Mouse (Mus musculus): ENCODE data around the gene Aqp9. TPM values are rescaled to one million over a fixed set of nuclear protein-coding genes. Genes with fewer than 3 reads are reported as not detected.

Gene Aqp9
- polyA plus RNA-seq, 1 experiment: 1.8 TPM

GRCm38 (mm10) chr9:71150175-71150574, 18.3 kb downstream of the Aqp9 start:
- H3K4me3 ChIP-seq (replicated peaks; ENCODE audit: extremely low read depth, low read depth, low read length): no peak overlapping the region
- no peak for DNase-seq
- no peaks in the 10 kb centered on the region for H3K4me1 ChIP-seq (ENCODE audit: control insufficient read depth, insufficient read depth, low read length)
- TF ChIP-seq CTCF (IDR thresholded peaks at IDR 0.05; ENCODE audit: insufficient read depth, low read length) (no peak), POLR2A (IDR thresholded peaks at IDR 0.05; ENCODE audit: borderline replicate concordance, extremely low read depth, low read depth, low read length) (no peak)
- 77% methylated on average over 4 of the region's 4 CpGs for WGBS

- Histone ChIP-seq H3K4me3 (replicated peaks; ENCODE audit: extremely low read depth, low read depth, low read length) (no peak overlapping the region), H3K4me1 (ENCODE audit: control insufficient read depth, insufficient read depth, low read length) (no peaks in the 10 kb centered on the region)
- no peak for DNase-seq
- TF ChIP-seq CTCF (IDR thresholded peaks at IDR 0.05; ENCODE audit: insufficient read depth, low read length): no peak
- no peak for TF ChIP-seq POLR2A (IDR thresholded peaks at IDR 0.05; ENCODE audit: borderline replicate concordance, extremely low read depth, low read depth, low read length)
Measured at GRCm38 (mm10) chr9:71148890-71149289, 19.6 kb downstream of the Aqp9 start.

- no peak for TF ChIP-seq POLR2A (IDR thresholded peaks at IDR 0.05; ENCODE audit: borderline replicate concordance, extremely low read depth, low read depth, low read length)
- no peak for TF ChIP-seq CTCF (IDR thresholded peaks at IDR 0.05; ENCODE audit: insufficient read depth, low read length)
- 87% methylated on average over 10 of the region's 10 CpGs for WGBS
Measured at GRCm38 (mm10) chr9:71146210-71146609, 22.3 kb downstream of the Aqp9 start.

GRCm38 (mm10) chr9:71140205-71140604, 28.3 kb downstream of the Aqp9 start:
- TF ChIP-seq CTCF (IDR thresholded peaks at IDR 0.05; ENCODE audit: insufficient read depth, low read length): no peak
- DNase-seq: no peak
- H3K4me1 ChIP-seq (ENCODE audit: control insufficient read depth, insufficient read depth, low read length): no peaks in the 10 kb centered on the region
- H3K4me3 ChIP-seq (replicated peaks; ENCODE audit: extremely low read depth, low read depth, low read length): no peak overlapping the region
- 72% methylated on average over 8 of the region's 8 CpGs for WGBS

More at GRCm38 (mm10) chr9:71146210-71146609, 22.3 kb downstream of the Aqp9 start:
- DNase-seq: no peak
- H3K4me3 ChIP-seq (replicated peaks; ENCODE audit: extremely low read depth, low read depth, low read length): no peak overlapping the region
- no peaks in the 10 kb centered on the region for H3K4me1 ChIP-seq (ENCODE audit: control insufficient read depth, insufficient read depth, low read length)

GRCm38 (mm10) chr9:71138936-71139335, 29.5 kb downstream of the Aqp9 start:
- DNase-seq: no peak
- no peak for TF ChIP-seq CTCF (IDR thresholded peaks at IDR 0.05; ENCODE audit: insufficient read depth, low read length)
- no peak for TF ChIP-seq POLR2A (IDR thresholded peaks at IDR 0.05; ENCODE audit: borderline replicate concordance, extremely low read depth, low read depth, low read length)
- Histone ChIP-seq H3K4me3 (replicated peaks; ENCODE audit: extremely low read depth, low read depth, low read length) (no peak overlapping the region), H3K4me1 (ENCODE audit: control insufficient read depth, insufficient read depth, low read length) (no peaks in the 10 kb centered on the region)
- WGBS: 63% methylated on average over 2 of the region's 2 CpGs

- no peak for DNase-seq
- TF ChIP-seq POLR2A (IDR thresholded peaks at IDR 0.05; ENCODE audit: borderline replicate concordance, extremely low read depth, low read depth, low read length) (no peak), CTCF (IDR thresholded peaks at IDR 0.05; ENCODE audit: insufficient read depth, low read length) (no peak)
- no peak overlapping the region for H3K4me3 ChIP-seq (replicated peaks; ENCODE audit: extremely low read depth, low read depth, low read length)
- H3K4me1 ChIP-seq (ENCODE audit: control insufficient read depth, insufficient read depth, low read length): no peaks in the 10 kb centered on the region
- WGBS: 70% methylated on average over 6 of the region's 6 CpGs
Measured at GRCm38 (mm10) chr9:71137267-71137945, 31.1 kb downstream of the Aqp9 start.

GRCm38 (mm10) chr9:71135073-71135472, 33.4 kb downstream of the Aqp9 start:
- 73% methylated on average over 5 of the region's 5 CpGs for whole genome bisulfite sequencing
- H3K4me3 ChIP-seq (replicated peaks; ENCODE audit: extremely low read depth, low read depth, low read length): no peak overlapping the region
- no peak for DNase-seq
- TF ChIP-seq POLR2A (IDR thresholded peaks at IDR 0.05; ENCODE audit: borderline replicate concordance, extremely low read depth, low read depth, low read length): no peak
- no peaks in the 10 kb centered on the region for H3K4me1 ChIP-seq (ENCODE audit: control insufficient read depth, insufficient read depth, low read length)

GRCm38 (mm10) chr9:71133190-71133589, 35.3 kb downstream of the Aqp9 start:
- H3K4me3 ChIP-seq (replicated peaks; ENCODE audit: extremely low read depth, low read depth, low read length): no peak overlapping the region
- 70% methylated on average over 5 of the region's 5 CpGs for WGBS
- no peak for DNase-seq
- no peak for TF ChIP-seq CTCF (IDR thresholded peaks at IDR 0.05; ENCODE audit: insufficient read depth, low read length)
- no peak for TF ChIP-seq POLR2A (IDR thresholded peaks at IDR 0.05; ENCODE audit: borderline replicate concordance, extremely low read depth, low read depth, low read length)
- no peaks in the 10 kb centered on the region for H3K4me1 ChIP-seq (ENCODE audit: control insufficient read depth, insufficient read depth, low read length)

- 45% methylated on average over 5 of the region's 5 CpGs for WGBS
- Histone ChIP-seq H3K4me3 (replicated peaks; ENCODE audit: extremely low read depth, low read depth, low read length) (no peak overlapping the region), H3K4me1 (ENCODE audit: control insufficient read depth, insufficient read depth, low read length) (no peaks in the 10 kb centered on the region)
- TF ChIP-seq CTCF (IDR thresholded peaks at IDR 0.05; ENCODE audit: insufficient read depth, low read length) (no peak), POLR2A (IDR thresholded peaks at IDR 0.05; ENCODE audit: borderline replicate concordance, extremely low read depth, low read depth, low read length) (no peak)
- no peak for DNase-seq
Measured at GRCm38 (mm10) chr9:71131822-71132221, 36.7 kb downstream of the Aqp9 start.

- 44% methylated on average over 5 of the region's 5 CpGs for WGBS
- H3K4me1 ChIP-seq (ENCODE audit: control insufficient read depth, insufficient read depth, low read length): no peaks in the 10 kb centered on the region
- H3K4me3 ChIP-seq (replicated peaks; ENCODE audit: extremely low read depth, low read depth, low read length): no peak overlapping the region
- TF ChIP-seq CTCF (IDR thresholded peaks at IDR 0.05; ENCODE audit: insufficient read depth, low read length) (no peak), POLR2A (IDR thresholded peaks at IDR 0.05; ENCODE audit: borderline replicate concordance, extremely low read depth, low read depth, low read length) (no peak)
- DNase-seq: peak; percentile 12
Measured at GRCm38 (mm10) chr9:71128911-71129310, 39.6 kb downstream of the Aqp9 start.

All from lung, adult 2 months (tissue).